Comparison of ENCODE assay signal across 8 mouse cellular contexts in genomic region chr9:78587218-78587883, GRCm38 (mm10). TPM values are rescaled to one million over a fixed set of nuclear protein-coding genes. Genes with fewer than 3 reads are reported as not detected.
A peak's percentile ranks its signal among the peaks of the same experiment; 100 is the strongest.
DNase-seq lines count a peak whose midpoint lies in the region; ATAC-seq and TF ChIP-seq lines count a peak whose summit lies in the region.

No protein-coding gene starts in this region.

- no peaks in the 10 kb centered on the region for H3K9me3 ChIP-seq in heart, embryonic 15.5 days (replicated peaks)
- H3K9me3 ChIP-seq in limb, embryonic 14.5 days (ENCODE audit: control insufficient read depth, low read length), result no peaks in the 10 kb centered on the region
- H3K9me3 ChIP-seq in midbrain, embryonic 15.5 days, result no peaks in the 10 kb centered on the region

- H3K27ac ChIP-seq in thymus, adult 2 months (ENCODE audit: control insufficient read depth, insufficient read depth, low read length), result peak overlapping the region; percentile 45
- peak overlapping the region; percentile 64 for H3K27ac ChIP-seq in heart, embryonic 15.5 days
- H3K27ac ChIP-seq in limb, embryonic 14.5 days (replicated peaks; ENCODE audit: low read depth, low read length), result peak overlapping the region; percentile 72
- peak overlapping the region; percentile 77 for H3K27ac ChIP-seq in midbrain, embryonic 15.5 days

- H3K9ac ChIP-seq in heart, embryonic 15.5 days, result peak overlapping the region; percentile 74
- H3K9ac ChIP-seq in limb, embryonic 14.5 days (ENCODE audit: low read depth, low read length, severe bottlenecking), result peak overlapping the region; percentile 79
- peak overlapping the region; percentile 54 for H3K9ac ChIP-seq in midbrain, embryonic 15.5 days

- TF ChIP-seq POLR2A in thymus, adult 2 months (IDR thresholded peaks at IDR 0.05; ENCODE audit: control insufficient read depth, extremely low read depth, insufficient read depth, low read length, poor library complexity), result no peak
- TF ChIP-seq POLR2A in limb, embryonic 14.5 days (IDR thresholded peaks at IDR 0.05; ENCODE audit: borderline replicate concordance, extremely low read depth, insufficient read depth, insufficient read length), result no peak

- no peaks in the 10 kb centered on the region for H3K36me3 ChIP-seq in thymus, adult 2 months (ENCODE audit: control insufficient read depth, insufficient read depth, low read length)
- no peaks in the 10 kb centered on the region for H3K36me3 ChIP-seq in heart, embryonic 15.5 days
- peaks cover 5% of the 10 kb centered on the region; the same call in 1 of the 2 replicates for H3K36me3 ChIP-seq in limb, embryonic 14.5 days (ENCODE audit: control insufficient read depth, insufficient read depth, low read length)
- no peaks in the 10 kb centered on the region for H3K36me3 ChIP-seq in midbrain, embryonic 15.5 days (replicated peaks)

- peak; percentile 41 for ATAC-seq in heart, embryonic 15.5 days (replicated peaks; ENCODE audit: insufficient number of reproducible peaks, insufficient read depth, low FRiP score, low read depth)
- ATAC-seq in limb, embryonic 14.5 days (ENCODE audit: low FRiP score, low read depth), result peak; percentile 47
- peak; percentile 82 for ATAC-seq in midbrain, embryonic 15.5 days (replicated peaks)

- no peak for TF ChIP-seq CTCF in thymus, adult 2 months (IDR thresholded peaks at IDR 0.05; ENCODE audit: borderline replicate concordance, control insufficient read depth, extremely low read depth, insufficient read depth, low read length, poor library complexity)

- 1% methylated on average over 31 of the region's 31 CpGs for WGBS in thymus, adult 2 months
- under 1% methylated on average over 31 of the region's 31 CpGs for WGBS in heart, embryonic 15.5 days
- 1% methylated on average over 30 of the region's 31 CpGs for WGBS in limb, embryonic 14.5 days
- WGBS in midbrain, embryonic 15.5 days, result 2% methylated on average over 29 of the region's 31 CpGs

- peak overlapping the region; percentile 74 for H3K4me2 ChIP-seq in heart, embryonic 15.5 days
- peak overlapping the region; percentile 66 for H3K4me2 ChIP-seq in limb, embryonic 14.5 days (replicated peaks; ENCODE audit: low read depth, low read length, severe bottlenecking)
- peak overlapping the region; percentile 52 for H3K4me2 ChIP-seq in midbrain, embryonic 15.5 days

- H3K4me3 ChIP-seq in thymus, adult 2 months (ENCODE audit: control insufficient read depth, insufficient read depth, low read length), result peak overlapping the region; percentile 64
- peak overlapping the region; percentile 81 for H3K4me3 ChIP-seq in heart, embryonic 15.5 days
- peak overlapping the region; percentile 63 for H3K4me3 ChIP-seq in limb, embryonic 14.5 days (replicated peaks; ENCODE audit: low read length)
- peak overlapping the region; percentile 73 for H3K4me3 ChIP-seq in midbrain, embryonic 15.5 days

- peaks cover 5% of the 10 kb centered on the region for H3K4me1 ChIP-seq in thymus, adult 2 months (replicated peaks; ENCODE audit: control insufficient read depth, insufficient read depth, low read length)
- peaks cover 4% of the 10 kb centered on the region; the same call in 1 of the 2 replicates for H3K4me1 ChIP-seq in heart, embryonic 15.5 days (replicated peaks)
- 0 out of 2 replicates have a peak, but pooled peaks cover 4% of the 10 kb centered on the region for H3K4me1 ChIP-seq in limb, embryonic 14.5 days (ENCODE audit: control insufficient read depth, insufficient read depth, low read length)
- peaks cover 6% of the 10 kb centered on the region for H3K4me1 ChIP-seq in midbrain, embryonic 15.5 days

- peak; percentile 20 for DNase-seq in adrenal gland, adult 8-10 months
- DNase-seq in adrenal gland, adult (ENCODE audit: inconsistent age in 2 of 2, low spot score in 1 of 2), result no peak
- no peak for DNase-seq in thymus, adult 2 months
- DNase-seq in thymus, postnatal 4 days, result no peak
- DNase-seq in limb, embryonic 14.5 days (ENCODE audit: low spot score), result no peak
- DNase-seq in cerebellum, adult 18-20 months, result no peak

- no peaks in the 10 kb centered on the region for H3K27me3 ChIP-seq in thymus, adult 2 months (ENCODE audit: control insufficient read depth, insufficient read depth, low read length)
- H3K27me3 ChIP-seq in heart, embryonic 15.5 days, result no peaks in the 10 kb centered on the region
- no peaks in the 10 kb centered on the region for H3K27me3 ChIP-seq in limb, embryonic 14.5 days (ENCODE audit: control insufficient read depth, insufficient read depth, low read length)
- H3K27me3 ChIP-seq in midbrain, embryonic 15.5 days (replicated peaks), result no peaks in the 10 kb centered on the region

RNA-seq across cellular contexts. Expression of gene Slc17a5, which starts 0.5 kb away (rescaled TPM):
- 10 to 100 TPM; 11.1 to 13.3 (median 12.8) TPM for total RNA-seq in adrenal gland, adult 8-10 months (2022)
- 15.5 and 16.6 TPM in 2 replicates for polyA plus RNA-seq in thymus, adult 2 months (2012; rRNA removed)
- polyA plus RNA-seq in heart, embryonic 15.5 days (2015; fragmentation: Nextera tagmentation; extraction: Ambion mirVana), result 8.5 and 9.8 TPM in 2 replicates
- 12.1 and 13.0 TPM in 2 replicates for polyA plus RNA-seq in limb, embryonic 14.5 days (2012; rRNA removed)
- 15.1 and 18.0 TPM in 2 replicates for polyA plus RNA-seq in limb, embryonic 14.5 days (2014; fragmentation: Nextera tagmentation; extraction: Ambion mirVana)
- 17.8 and 18.6 TPM in 2 replicates for polyA plus RNA-seq in midbrain, embryonic 15.5 days (2015; fragmentation: Nextera tagmentation; extraction: Ambion mirVana)

RNA-seq across cellular contexts. Expression of gene Cd109, which starts 28.0 kb away (rescaled TPM):
- total RNA-seq in adrenal gland, adult 8-10 months (2022), result under 1 TPM; 0.09 to 0.46 (median 0.24) TPM
- 0.17 and 0.23 TPM in 2 replicates for polyA plus RNA-seq in thymus, adult 2 months (2012; rRNA removed)
- polyA plus RNA-seq in heart, embryonic 15.5 days (2015; fragmentation: Nextera tagmentation; extraction: Ambion mirVana), result 3.9 and 4.3 TPM in 2 replicates
- 9.2 and 9.4 TPM in 2 replicates for polyA plus RNA-seq in limb, embryonic 14.5 days (2012; rRNA removed)
- 15.9 and 18.0 TPM in 2 replicates for polyA plus RNA-seq in limb, embryonic 14.5 days (2014; fragmentation: Nextera tagmentation; extraction: Ambion mirVana)
- 0.92 and 1.1 TPM in 2 replicates for polyA plus RNA-seq in midbrain, embryonic 15.5 days (2015; fragmentation: Nextera tagmentation; extraction: Ambion mirVana)
